Mouse (Mus musculus) kidney, postnatal 10 days (tissue): ENCODE results near the gene Grm7.

Experiments
- DNase-seq: peaks from one replicate; pipeline ENCODE4 v3.0.0; 2021; ENCODE audit warnings: mixed read lengths

Grm7 gene

DNA sequence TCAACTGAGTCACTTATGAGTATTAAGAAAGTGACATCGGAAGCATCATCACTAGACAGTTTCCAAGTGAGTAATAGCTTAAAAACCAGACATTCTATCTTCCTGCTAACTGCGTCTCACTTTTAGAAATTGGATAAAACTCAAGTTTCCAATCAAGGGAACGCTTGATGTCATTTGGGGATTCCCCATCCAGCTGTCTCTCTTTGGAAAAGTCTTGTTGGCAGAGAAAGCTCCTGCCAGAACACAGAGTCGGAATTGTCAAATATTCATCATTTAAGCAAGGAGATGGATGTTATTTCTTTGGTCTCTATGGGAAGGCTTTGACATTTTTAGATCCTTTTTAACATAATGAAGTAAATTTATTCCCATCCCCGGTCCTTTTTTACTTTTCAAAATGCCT, 336.6 kb downstream of the Grm7 start:
- no peak for DNase-seq

DNA sequence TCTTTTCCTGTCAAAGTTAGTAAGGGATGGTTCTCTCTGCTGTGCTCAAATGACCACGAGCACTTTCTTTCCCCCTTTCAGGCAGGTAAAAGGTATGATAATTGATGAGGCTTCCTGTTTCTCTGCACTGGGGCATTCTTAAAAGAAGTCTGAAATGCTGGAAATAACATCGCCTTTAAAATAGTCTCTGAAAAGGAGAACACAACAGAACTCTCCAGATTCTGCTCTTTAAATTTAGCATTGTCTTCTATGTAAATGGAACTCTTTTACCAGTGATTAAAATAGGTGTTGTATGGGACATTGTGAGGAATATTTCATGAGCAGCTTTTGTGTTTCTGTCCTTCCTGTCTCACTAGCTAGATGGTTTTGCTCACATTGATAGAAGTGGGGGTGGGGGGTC, 393.7 kb downstream of the Grm7 start:
- DNase-seq, result no peak

DNA sequence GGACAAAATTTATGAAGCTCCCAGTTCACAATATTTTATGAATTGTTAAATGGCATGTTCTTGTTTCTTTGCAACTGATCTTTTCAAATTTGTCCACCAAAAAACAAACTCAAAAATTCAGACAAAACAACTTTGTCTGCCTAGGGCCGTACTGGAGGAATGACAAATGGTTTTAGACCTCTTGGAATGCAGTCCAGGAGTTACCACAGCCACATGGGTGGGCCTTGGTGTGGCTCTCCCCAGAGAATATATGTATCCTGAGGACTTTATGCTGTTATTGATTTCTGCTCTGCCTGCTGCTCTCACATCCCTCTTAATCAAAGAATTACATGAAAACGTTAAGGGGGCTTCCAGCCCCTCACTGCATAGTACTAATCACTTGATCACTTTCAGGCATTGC, 400.5 kb downstream of the Grm7 start:
- DNase-seq, result no peak

DNA sequence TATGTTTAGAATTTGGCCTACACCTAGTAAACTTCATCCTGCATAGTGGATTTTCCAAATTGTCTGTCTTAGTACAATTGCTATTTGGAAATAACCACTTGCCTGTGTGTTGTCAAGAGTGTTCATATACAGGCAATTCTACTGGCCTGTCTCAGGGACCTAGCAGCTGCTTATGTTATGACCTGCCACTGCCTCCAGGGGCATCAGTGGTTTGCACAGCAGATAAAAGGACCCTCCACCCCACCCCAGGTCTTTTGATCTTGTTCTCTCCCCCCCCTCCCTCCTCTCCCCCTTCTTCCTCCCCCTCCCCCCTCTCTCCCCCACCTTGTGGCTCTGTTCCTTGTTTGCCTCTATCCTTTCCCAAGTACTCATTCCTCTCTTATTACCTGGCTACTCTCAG, 403.9 kb downstream of the Grm7 start:
- DNase-seq, result no peak

DNA sequence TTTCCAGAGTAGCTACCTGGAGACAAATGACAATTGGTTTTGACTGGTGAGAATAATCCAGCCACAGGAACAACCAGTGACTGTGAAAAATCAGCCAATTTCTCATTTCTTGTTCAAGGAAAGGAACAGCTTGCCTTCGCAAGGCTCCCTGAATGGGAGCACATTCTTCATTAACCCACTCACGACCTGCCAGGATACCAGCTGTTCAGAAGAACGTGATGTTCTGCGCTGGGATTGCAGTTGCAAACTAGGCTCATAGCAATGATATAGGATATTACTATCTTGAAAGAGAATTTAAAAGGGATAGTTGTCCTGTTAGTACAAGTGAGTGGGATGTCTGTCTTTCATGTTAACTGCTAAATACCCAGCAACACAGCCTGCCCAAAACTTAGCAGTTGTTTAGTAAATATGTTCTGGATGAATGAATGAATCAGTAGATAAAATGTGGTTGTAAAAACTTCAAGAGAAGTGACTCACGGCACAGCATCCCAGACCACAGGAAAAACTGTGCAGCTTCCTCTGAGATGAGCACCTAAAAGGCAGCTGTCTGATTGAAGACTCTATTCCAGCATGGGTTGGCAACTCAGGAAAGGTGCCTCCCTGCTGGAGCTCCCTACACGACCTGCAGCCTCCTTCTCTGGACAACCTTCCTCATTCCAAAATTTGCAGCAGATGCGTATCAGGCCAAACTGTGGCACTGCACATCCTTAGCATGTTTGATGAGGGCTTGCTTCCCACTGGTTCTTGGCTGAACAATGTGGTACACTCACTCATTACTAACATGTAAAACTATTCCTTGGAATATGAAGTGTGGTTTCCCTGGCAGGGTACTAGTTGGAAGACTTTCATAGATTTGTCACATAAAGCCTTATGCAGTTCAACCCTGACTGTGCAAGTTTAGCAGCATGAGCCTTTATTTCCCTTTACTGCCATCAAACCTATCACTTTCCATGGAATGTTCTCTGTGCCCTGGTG, 408.9 kb downstream of the Grm7 start:
- DNase-seq, result no peak

DNA sequence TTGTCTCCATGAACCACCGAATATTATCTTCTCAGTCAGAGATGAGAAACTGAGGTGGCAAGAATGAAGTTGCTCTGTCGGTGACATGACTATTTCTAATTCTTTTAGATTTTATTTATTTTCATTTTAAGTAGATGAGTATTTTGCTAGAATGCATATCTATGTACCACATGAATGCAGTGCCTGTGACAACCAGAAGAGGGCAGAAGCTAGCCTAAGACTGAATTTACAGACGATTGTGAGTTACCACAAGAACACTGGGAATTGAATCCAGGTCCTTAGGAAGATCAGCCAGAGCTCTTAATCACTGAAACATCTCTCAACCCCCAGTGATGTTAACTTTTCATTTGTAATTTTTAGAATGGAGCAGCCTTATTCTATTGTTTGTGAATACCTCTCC, 412.4 kb downstream of the Grm7 start:
- peak; percentile 7 for DNase-seq

DNA sequence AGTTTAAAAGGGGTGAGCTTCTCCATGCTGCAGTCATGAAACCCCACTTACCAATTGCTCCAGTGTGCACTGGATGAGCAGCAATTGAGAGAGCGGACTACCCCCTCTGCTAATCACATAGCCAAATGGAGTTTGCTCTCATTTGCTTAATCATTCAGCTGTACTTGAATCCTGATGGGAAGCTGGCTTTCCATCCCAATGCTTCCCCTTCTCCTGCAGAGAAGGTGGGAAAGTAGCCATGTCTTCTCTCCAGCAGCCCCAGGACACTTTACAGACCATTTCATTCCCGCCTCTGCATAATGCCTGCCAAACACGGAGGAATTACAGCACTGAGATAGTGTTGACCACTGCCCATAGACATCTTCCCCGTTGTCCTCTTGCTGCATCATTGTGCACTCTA, 414.6 kb downstream of the Grm7 start:
- no peak for DNase-seq

DNA sequence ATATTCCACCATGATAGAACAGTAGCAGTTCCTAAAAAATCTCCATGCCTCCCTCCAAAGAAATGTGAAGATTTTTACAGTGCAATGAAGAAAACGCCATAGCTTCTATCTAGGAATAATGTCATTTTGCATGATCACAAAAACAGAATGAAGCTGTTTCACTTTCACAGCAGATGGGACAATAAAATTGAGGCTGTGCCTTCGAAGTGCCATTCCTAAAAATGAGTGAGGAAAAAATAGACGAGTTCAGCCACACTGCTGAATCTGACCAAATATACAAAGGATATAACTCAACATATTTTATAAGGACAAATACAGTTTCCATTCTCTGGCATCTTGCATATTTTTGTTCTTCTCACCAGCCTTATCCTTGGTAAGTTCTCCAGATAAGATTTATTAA, 439.2 kb downstream of the Grm7 start:
- no peak for DNase-seq

DNA sequence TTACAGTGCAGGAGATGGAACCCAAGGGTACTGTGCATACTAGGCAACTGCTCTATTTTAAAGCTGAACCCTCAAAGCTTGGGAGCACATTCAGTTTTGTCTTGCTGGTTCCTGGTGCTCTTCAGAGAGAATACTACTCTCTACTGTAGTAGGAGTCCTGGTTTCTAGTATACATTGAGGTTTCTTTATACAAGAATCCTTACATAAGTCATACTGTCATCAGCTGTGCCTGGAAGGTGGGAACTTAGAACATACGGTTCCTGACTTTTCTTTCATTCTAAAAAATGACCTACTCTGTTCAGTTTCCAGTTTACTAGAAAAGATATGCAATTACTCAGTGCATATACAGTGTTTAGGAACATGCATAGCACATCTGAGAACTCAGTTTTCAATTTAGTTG, 449.4 kb downstream of the Grm7 start:
- DNase-seq, result no peak

DNA sequence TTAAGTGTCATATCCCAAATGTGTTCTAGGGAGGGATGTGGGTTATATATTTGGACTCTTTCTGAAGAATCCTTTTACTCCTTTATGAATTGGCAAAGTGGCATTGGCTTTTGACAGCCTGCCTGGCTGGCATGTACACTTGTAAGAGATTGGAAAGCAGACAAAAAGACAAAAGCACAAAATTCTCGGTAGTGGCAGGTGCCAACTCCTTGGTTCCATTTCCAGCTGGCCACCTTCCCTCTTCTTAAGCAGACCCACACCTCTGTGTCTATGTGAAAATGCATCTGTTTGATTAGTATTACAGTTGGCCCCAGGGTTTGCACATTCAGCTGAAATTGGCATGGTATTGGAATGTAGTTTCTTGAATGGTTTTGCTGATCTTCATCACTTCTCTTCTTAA, 460.1 kb downstream of the Grm7 start:
- no peak for DNase-seq

DNA sequence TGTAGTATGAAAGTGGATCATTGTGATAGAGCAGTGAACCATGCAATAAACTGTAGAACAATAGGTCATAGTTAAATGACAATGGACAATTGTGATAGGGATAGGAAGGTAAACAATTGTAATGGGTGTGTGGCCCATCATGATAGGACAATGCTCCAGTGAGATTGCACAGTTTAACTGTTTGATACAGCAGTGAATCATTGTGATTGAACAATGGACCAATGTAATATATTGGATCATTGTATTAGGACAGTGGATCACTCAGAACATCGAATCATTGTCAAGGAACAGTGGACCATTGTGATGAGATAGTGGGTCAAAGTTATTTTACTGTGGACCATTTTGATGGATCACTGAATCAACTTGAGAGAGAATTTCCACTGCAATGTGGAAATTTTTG, 515.7 kb downstream of the Grm7 start:
- no peak for DNase-seq

DNA sequence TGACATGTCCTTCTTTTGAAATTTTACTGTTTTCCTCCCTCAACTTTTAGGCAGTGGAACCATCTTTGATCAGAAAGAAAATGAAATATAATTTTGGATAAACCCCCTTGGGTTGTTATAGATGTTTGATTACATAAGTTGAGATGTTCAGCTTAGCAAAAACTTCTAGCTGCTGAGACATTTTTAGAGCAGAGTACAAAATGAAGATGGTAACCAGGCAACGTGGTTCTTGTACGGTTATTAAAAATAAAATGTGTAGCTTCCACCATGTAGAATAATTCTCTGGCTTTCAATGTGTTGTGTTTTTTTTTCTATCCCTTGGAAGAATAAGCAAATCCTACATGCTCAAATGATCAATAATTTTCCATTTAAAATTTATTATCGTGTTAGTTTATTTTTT, 550.0 kb downstream of the Grm7 start:
- no peak for DNase-seq

DNA sequence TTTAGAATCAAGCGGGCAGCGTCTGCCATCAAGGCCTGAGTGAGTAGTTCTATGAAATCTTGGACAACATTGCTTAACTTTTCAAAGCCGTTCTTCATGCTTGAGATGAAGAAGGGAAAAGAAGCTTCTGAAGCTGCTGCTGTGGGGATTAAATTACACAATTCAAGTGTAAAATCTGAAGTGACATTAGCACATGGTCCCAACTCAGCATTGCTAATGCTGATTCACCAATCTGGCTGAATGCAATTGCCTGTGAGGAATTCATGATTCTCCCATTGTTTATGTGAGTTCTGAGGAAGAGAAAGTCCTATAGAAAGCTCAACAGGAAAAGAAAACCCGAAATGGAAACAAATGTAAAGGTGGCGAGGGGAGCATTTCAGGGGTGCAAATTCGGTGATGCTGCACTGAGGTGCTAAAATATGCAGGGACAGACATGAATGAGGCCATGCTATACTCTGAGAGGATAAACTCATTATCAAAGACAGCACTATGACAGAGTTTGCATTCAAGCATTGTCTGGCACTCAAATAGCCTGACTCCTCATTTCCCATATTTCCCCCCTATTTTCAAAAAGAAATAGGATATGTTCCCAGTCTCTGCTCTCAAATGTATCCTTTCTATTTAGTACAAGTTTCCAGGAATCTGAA, 575.8 kb downstream of the Grm7 start:
- DNase-seq, result no peak

DNA sequence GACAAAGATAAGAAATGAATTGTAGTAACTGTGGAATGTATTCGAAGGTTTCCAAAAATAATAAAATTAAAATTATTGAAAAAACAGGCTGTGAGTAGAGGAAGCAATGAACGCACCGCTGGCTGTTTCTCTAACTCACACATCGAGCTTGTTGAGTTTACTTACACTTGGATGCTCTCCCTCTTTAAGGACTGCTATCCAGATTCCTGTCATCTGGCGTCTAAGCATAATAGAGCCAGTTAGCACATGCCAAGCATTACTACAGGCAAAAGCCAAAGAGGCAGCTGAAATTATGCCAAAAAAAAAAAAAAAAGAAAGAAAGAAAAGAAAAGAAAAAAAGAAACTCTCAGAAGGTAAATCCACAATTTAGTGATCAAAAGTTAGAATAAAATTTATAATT, 609.8 kb downstream of the Grm7 start:
- no peak for DNase-seq

DNA sequence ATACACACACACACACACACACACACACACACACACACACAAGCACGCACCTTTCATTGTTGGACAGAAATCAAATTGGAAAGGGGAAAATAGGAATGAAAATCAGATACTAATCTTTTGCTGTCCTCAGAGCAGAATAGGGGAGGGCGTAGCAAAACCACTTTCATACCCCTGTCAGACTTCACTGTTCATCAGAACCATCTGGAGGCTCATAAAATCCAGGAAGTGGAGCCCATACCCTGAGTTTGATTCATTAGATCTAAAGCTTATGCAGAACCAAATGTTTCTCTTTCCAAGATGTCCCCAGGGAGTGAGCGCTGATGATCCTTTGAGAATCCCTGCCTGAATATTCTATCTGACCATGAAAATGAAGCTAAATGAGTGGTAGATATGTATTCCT, 611.6 kb downstream of the Grm7 start:
- peak; percentile 25 for DNase-seq

DNA sequence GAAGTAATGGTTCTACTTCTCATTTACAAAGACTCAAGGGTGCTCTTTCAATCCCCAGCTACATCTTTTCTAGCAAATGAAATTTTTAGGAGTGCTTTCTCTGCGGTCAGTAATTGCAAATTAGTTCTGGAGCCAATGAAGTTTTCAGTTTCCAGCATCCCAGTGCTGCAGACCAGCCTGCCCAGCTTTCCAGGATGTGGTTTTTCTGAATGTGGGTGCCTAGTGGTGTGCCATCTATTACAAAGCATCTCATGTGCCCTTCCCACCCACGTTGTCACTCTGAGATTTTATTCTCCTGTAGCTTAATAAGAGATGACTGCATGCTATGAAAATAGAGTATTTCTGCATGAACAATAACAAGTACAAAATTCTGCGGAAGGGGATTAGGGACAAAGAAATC, 612.9 kb downstream of the Grm7 start:
- DNase-seq, result no peak

DNA sequence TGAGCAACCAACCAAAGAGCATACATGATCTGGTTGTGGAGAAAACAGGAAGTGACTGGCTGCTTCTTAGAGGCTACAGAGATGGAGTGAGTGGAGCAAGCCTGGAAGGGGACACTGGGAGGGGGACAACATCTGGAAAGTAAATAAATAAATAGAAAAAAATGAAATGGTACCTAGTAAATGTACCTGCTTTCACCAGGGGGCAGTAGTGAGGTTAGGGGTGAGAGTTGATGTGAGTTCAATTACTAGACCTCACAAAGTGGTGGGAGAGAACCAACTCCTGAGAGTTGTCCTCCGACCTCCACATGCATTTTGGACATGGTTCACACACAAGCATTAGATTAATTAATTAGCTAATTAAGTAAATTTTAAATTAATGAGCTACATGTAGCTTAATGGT, 615.8 kb downstream of the Grm7 start:
- DNase-seq, result no peak

DNA sequence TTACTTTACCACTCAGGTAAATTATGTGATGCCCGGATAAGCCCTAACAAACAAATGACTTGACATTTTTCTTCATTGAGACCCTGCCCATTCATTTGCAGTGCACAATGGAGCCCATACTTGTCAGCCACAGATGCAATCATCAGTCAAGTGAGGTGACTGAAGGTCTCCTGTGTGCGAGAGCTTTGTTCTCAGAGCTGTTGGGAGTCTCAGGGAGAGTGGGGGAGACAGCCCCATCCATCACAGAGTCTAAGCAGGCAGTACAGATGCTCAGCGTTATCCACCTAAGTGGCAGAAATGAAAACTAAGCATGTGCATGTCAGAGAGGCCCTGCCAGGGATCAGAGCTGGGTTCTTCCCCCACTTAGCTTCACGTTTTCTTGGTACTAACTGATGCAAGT, 631.3 kb downstream of the Grm7 start:
- no peak for DNase-seq

DNA sequence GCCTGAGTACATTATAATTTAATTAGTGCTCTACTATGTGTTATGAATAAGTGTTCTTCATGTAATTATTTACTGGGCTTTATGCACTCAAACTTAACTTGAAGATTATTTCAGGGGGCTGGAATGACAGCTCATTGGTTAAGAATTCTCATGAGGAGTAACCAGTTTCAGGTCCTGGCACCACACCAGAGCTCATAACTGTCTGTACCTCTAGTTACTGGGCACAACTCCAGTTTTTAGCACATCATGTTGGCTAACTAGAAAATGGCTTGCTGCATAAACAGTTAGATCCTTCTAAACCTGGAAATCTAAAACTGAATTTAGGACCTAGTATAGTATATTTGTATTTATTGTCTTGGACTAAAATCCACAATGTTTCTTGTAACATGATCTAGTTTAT, 633.1 kb downstream of the Grm7 start:
- no peak for DNase-seq

DNA sequence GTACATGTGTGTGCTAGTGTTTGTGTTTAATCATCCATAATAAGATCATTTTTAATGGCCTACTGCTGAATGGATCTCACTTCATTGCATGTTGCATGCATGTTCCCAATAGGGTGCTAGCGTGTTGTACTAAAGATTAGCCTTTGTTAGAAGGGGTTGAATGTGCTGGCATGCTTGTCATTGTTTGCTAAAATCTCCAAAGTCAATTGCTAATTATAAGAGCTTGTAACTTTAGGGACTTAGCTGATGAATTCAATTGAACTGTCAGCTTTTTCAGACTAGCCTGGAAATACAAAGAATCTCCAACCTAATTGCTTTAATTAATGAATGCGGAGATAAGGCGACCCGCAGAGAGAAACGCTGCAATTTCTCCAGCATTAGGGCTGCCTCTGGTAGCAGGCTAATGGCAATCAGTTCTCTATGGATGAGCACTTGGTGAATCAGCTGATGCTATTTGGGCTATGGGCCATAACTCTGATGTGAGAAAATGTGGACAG, 648.2 kb downstream of the Grm7 start:
- no peak for DNase-seq

DNA sequence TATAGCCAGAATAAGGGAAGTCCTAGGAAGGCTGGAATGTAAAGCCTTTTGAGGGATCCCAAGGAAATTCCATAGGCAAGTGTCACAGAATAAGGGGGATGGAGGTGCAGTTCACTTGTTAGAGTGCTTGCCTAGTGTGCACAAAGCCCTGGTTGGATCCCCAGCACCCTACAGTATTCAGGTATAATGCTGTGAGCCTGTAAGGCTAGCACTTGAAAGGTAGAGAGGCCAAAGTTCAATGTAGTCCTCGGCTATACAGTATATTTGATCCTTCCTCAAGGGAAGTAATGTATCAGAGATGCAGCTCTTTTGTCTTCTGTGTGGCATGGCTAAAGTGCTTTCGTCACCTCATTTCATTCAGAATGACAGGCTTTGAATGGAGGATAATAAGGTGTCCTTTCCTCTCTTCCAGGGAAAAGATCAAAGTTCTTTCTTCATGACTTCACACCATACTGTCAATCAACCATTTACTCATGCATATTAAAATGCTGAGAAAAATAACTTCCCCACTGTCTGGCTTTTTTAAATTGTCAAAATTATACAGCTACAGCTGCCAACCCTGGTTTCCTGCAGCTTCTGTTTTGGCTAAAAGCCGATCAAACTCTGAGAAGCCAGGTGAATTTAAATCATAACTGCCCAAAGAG, 658.7 kb downstream of the Grm7 start:
- DNase-seq, result no peak

DNA sequence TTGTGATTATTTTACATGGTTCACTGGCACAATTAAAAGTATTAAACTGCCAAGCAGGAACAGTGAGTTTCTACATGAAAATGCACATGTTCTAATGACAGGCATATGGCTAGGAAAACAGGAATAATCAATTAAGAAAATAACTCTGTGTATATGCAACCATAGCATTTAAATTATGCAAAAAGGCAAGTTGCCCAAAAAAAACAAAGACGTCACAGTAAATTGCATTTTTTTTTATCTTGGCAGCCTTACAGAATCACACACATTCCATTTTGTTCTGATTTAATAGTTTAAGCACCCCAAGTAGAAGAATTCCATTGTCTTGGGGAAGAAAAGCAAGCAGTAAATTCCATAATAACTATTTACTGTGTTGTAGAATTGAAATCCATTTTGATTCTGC, 716.3 kb downstream of the Grm7 start:
- DNase-seq, result no peak

DNA sequence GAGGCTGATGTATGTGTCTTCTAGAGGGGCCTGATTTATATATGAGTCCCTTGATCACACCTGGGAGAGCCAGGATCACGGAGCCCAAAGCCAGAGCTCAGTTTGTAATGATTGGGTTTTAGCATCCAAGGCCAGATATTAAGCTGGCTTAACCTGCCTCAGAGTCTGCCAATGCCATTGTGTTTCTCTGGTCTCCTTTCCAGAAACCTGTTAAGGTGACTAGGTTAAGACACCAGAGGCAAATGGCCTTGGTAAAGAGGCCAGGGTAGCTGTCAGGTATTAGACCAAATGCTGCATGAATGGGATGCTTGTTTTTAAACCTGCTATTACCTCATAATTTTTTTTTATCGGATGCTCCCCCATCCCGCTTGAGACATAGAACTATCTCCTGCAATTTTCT, 722.7 kb downstream of the Grm7 start:
- DNase-seq, result no peak

DNA sequence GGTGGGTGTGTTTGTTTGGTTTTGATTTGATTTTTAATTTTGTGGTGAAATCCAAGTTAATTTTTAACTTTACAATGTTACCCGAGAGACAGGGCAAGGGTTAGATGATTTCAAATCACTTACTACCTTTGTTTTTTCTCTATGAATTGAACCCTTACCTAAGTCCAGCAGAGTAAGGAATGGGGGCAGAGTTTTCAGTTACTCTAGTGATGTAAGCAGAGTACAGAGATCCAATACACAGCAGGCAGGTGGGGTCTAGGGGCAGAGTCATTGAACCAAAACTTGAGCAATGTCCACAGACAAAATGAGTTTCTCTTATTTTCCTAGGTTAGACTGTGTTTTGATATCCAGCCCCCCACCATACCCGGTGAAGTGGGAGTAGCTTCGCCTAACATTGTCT, 723.2 kb downstream of the Grm7 start:
- no peak for DNase-seq
